Comparison of ENCODE assay signal across 8 mouse cellular contexts in genomic region chr15:85831954-85832590, GRCm38 (mm10). TPM values are rescaled to one million over a fixed set of nuclear protein-coding genes. Genes with fewer than 3 reads are reported as not detected.
A peak's percentile ranks its signal among the peaks of the same experiment; 100 is the strongest.
DNase-seq lines count a peak whose midpoint lies in the region; ATAC-seq and TF ChIP-seq lines count a peak whose summit lies in the region.

Ttc38 (plus strand) TSS chr15:85832306.

- peaks cover 24% of the 10 kb centered on the region for H3K36me3 ChIP-seq in G1E (replicated peaks)
- H3K36me3 ChIP-seq in forebrain, postnatal 0 days (ENCODE audit: insufficient read depth), result no peaks in the 10 kb centered on the region

- peak within 1 kb of the TSS; percentile 66 for H3K27ac ChIP-seq in cerebellum, adult 2 months (ENCODE audit: insufficient read depth, low read length)
- H3K27ac ChIP-seq in forebrain, postnatal 0 days (ENCODE audit: low read depth, low read length), result no peak within 1 kb of the TSS
- peak within 1 kb of the TSS; percentile 93 for H3K27ac ChIP-seq in layer of hippocampus, adult 2 months

- intact Hi-C loops in heart, postnatal 36 days (cut with DNase I), result no loop called here

- peaks cover 25% of the 10 kb centered on the region for H3K4me1 ChIP-seq in G1E (ENCODE audit: insufficient read depth, low read depth, low read length)
- peaks cover 3% of the 10 kb centered on the region for H3K4me1 ChIP-seq in cerebellum, adult 2 months (ENCODE audit: control insufficient read depth, insufficient read depth, low read length)
- H3K4me1 ChIP-seq in forebrain, postnatal 0 days (ENCODE audit: insufficient read depth), result peaks cover 9% of the 10 kb centered on the region; the same call in 1 of the 2 replicates
- peaks cover 5% of the 10 kb centered on the region for H3K4me1 ChIP-seq in lung, adult 2 months (ENCODE audit: control insufficient read depth, insufficient read depth, low read length)

- no peaks in the 10 kb centered on the region for H3K9me3 ChIP-seq in G1E (replicated peaks)
- H3K9me3 ChIP-seq in forebrain, postnatal 0 days (ENCODE audit: low read length), result no peaks in the 10 kb centered on the region

- no peak for TF ChIP-seq CTCF in G1E (IDR thresholded peaks at IDR 0.05; ENCODE audit: low read depth, low read length)
- no peak for TF ChIP-seq CTCF in cerebellum, adult 2 months (IDR thresholded peaks at IDR 0.05; ENCODE audit: borderline replicate concordance, insufficient read depth, low read depth, low read length)
- TF ChIP-seq CTCF in forebrain, postnatal 0 days (IDR thresholded peaks at IDR 0.05; ENCODE audit: low read depth), result no peak
- 0 out of 2 replicates have a peak, but pooled peaks have one; percentile 15 for TF ChIP-seq CTCF in layer of hippocampus, adult 2 months (conservative IDR thresholded peaks at IDR 0.05)
- TF ChIP-seq CTCF in lung, adult 2 months (IDR thresholded peaks at IDR 0.05; ENCODE audit: insufficient read depth, low read length), result no peak

- 1% methylated on average over 27 of the region's 27 CpGs for WGBS in cerebellum, adult 2 months
- WGBS in forebrain, postnatal 0 days, result 2% methylated on average over 27 of the region's 27 CpGs
- WGBS in lung, adult 2 months, result under 1% methylated on average over 27 of the region's 27 CpGs

- peaks cover 7% of the 10 kb centered on the region for H3K27me3 ChIP-seq in G1E (ENCODE audit: insufficient read depth, low read length)
- H3K27me3 ChIP-seq in cerebellum, adult 2 months (ENCODE audit: control insufficient read depth, insufficient read depth, low read length), result no peaks in the 10 kb centered on the region
- H3K27me3 ChIP-seq in forebrain, postnatal 0 days (ENCODE audit: insufficient read depth, low read length), result no peaks in the 10 kb centered on the region

- peak; percentile 91 for DNase-seq in G1E (ENCODE audit: low spot score)
- peak; percentile 89 for DNase-seq in cerebellum, adult 2 months
- DNase-seq in forebrain, postnatal 0 days, result peak; percentile 75
- DNase-seq in heart, postnatal 36 days, result peak; percentile 82 to 85
- DNase-seq in layer of hippocampus, adult 2 months (ENCODE audit: low spot score in 2 of 2), result peak; percentile 80 to 83
- DNase-seq in lung, adult 2 months, result peak; percentile 81
- peak; percentile 77 for DNase-seq in testis, postnatal 14 days (ENCODE audit: low spot score)

- peak; percentile 92 for ATAC-seq in G1E (ENCODE audit: extremely low read depth, insufficient number of reproducible peaks, low FRiP score, poor library complexity, severe bottlenecking)
- ATAC-seq in forebrain, postnatal 0 days, result peak; percentile 97
- ATAC-seq in neutrophil, adult 5-6 weeks (ENCODE audit: extremely low read depth, insufficient number of reproducible peaks, low FRiP score, poor library complexity, severe bottlenecking), result peak; percentile 85

- TF ChIP-seq POLR2A in cerebellum, adult 2 months (IDR thresholded peaks at IDR 0.05; ENCODE audit: borderline replicate concordance, insufficient read depth, low read length), result peak; percentile 87; the same call in 1 of the 2 replicates
- peak; percentile 75; the same call in 1 of the 2 replicates for TF ChIP-seq POLR2A in lung, adult 2 months (IDR thresholded peaks at IDR 0.05; ENCODE audit: borderline replicate concordance, extremely low read depth, low read depth, low read length)

- H3K9ac ChIP-seq in forebrain, postnatal 0 days, result peak within 1 kb of the TSS; percentile 57

- peak within 1 kb of the TSS; percentile 88 for H3K4me2 ChIP-seq in forebrain, postnatal 0 days (ENCODE audit: low read depth)

- peak within 1 kb of the TSS; percentile 73 for H3K4me3 ChIP-seq in G1E (ENCODE audit: low read depth, low read length)
- peak within 1 kb of the TSS; percentile 94 for H3K4me3 ChIP-seq in cerebellum, adult 2 months (replicated peaks; ENCODE audit: insufficient read depth, low read depth, low read length)
- peak within 1 kb of the TSS; percentile 47 for H3K4me3 ChIP-seq in forebrain, postnatal 0 days (ENCODE audit: low read depth, low read length)
- H3K4me3 ChIP-seq in layer of hippocampus, adult 2 months, result peak within 1 kb of the TSS; percentile 70
- H3K4me3 ChIP-seq in lung, adult 2 months (replicated peaks; ENCODE audit: extremely low read depth, low read depth, low read length), result peak within 1 kb of the TSS; percentile 90

RNA-seq across cellular contexts. Expression of gene Ttc38, which starts in this region (rescaled TPM):
- total RNA-seq in G1E (2014; fragmentation: Nextera tagmentation) (1.6 and 1.7 TPM in 2 replicates), G1E (2017) (3.2 and 5.2 TPM in 2 replicates)
- 1.5 and 2.3 TPM in 2 replicates for polyA plus RNA-seq in G1E (2012)
- 5.1 and 6.1 TPM in 2 replicates for polyA plus RNA-seq in cerebellum, adult 2 months (2012; rRNA removed)
- 5.1 and 5.2 TPM in 2 replicates for total RNA-seq in forebrain, postnatal 0 days (2014; rRNA removed)
- polyA plus RNA-seq in forebrain, postnatal 0 days (2015; fragmentation: Nextera tagmentation; extraction: Ambion mirVana), result 2.5 and 3.3 TPM in 2 replicates
- total RNA-seq in heart, postnatal 36 days (2021), result 10 to 100 TPM; 13.9 to 21.5 TPM
- 1 to 10 TPM; 5.7 to 6.5 TPM for total RNA-seq in layer of hippocampus, adult 2 months (2021)
- polyA plus RNA-seq in lung, adult 2 months (2012; rRNA removed), result 8.7 and 13.0 TPM in 2 replicates
- 8.2 and 9.0 TPM in 2 replicates for total RNA-seq in neutrophil, adult 5-6 weeks (2017)
